Mouse (Mus musculus) MEL (cell line): Measurements from ENCODE around the gene Mydgf. TPM values are rescaled to one million over a fixed set of nuclear protein-coding genes. Genes with fewer than 3 reads are reported as not detected.

Experiments used
- DNase-seq: peaks from one replicate; pipeline ENCODE4 v3.0.0; 2011; ENCODE audit warnings: low read depth, low spot score
- H3K27ac ChIP-seq: 2 replicates; pipeline ENCODE4 v1.5.1; 2012; ENCODE audit warnings: low read depth, mild to moderate bottlenecking, control low read depth, low read length, moderate library complexity; ENCODE audit not compliant: control insufficient read depth
- H3K27me3 ChIP-seq, 2 experiments: fragments of 150-350 bp in 1 of 2; sonication (generic) in 1 of 2; 2 replicates each; pipeline ENCODE4 v1.6.1; 2012; ENCODE audit warnings: low read length in 2 of 2, mild to moderate bottlenecking in 2 of 2, improper control_type of control experiment in 1 of 2, moderate library complexity in 1 of 2; ENCODE audit not compliant: insufficient read depth in 2 of 2, control insufficient read depth in 1 of 2
- H3K36me3 ChIP-seq, 2 experiments: 2 replicates each; pipeline ENCODE4 v1.6.1; 2012 to 2014; ENCODE audit warnings: low read length in 2 of 2, improper control_type of control experiment in 1 of 2, inconsistent platforms in 1 of 2, mild to moderate bottlenecking in 1 of 2; ENCODE audit not compliant: insufficient read depth in 2 of 2, control insufficient read depth in 1 of 2
- H3K4me1 ChIP-seq, 2 experiments: fragments of 150-350 bp in 1 of 2; sonication (generic) in 1 of 2; 2 replicates each; pipeline ENCODE4 v1.6.1; 2012; ENCODE audit warnings: low read length in 2 of 2, improper control_type of control experiment in 1 of 2, mild to moderate bottlenecking in 1 of 2; ENCODE audit not compliant: insufficient read depth in 2 of 2, control insufficient read depth in 1 of 2
- H3K4me3 ChIP-seq, 2 experiments: fragments of 150-350 bp in 1 of 2; sonication (generic) in 1 of 2; 2 replicates each; pipeline ENCODE4 v1.5.1; 2012; ENCODE audit warnings: low read depth in 2 of 2, low read length in 2 of 2, mild to moderate bottlenecking in 2 of 2, moderate library complexity in 2 of 2, control low read depth in 1 of 2, improper control_type of control experiment in 1 of 2; ENCODE audit not compliant: control insufficient read depth in 1 of 2, insufficient read depth in 1 of 2
- H3K79me2 ChIP-seq: 2 replicates; pipeline ENCODE4 v1.6.1; 2012; ENCODE audit warnings: mild to moderate bottlenecking, low read length, moderate library complexity; ENCODE audit not compliant: control insufficient read depth, poor library complexity, insufficient read depth
- H3K9ac ChIP-seq: 2 replicates; pipeline ENCODE4 v1.6.1; 2012; ENCODE audit warnings: low read depth, mild to moderate bottlenecking, control low read depth, low read length, moderate library complexity; ENCODE audit not compliant: control insufficient read depth, poor library complexity, severe bottlenecking
- H3K9me3 ChIP-seq: fragments of 150-350 bp; sonication (generic); replicated peaks from 2 replicates; pipeline ENCODE4 v1.6.1; 2012; ENCODE audit warnings: mild to moderate bottlenecking, low read length, improper control_type of control experiment, moderate library complexity; ENCODE audit not compliant: insufficient read depth
- BHLHE40 ChIP-seq: IDR thresholded peaks from 2 replicates; pipeline ENCODE4 v1.6.1; 2012; ENCODE audit warnings: low read depth, mild to moderate bottlenecking, inconsistent platforms, low read length, improper control_type of control experiment, borderline replicate concordance
- CHD1 ChIP-seq: IDR thresholded peaks from 2 replicates; pipeline ENCODE4 v1.6.1; 2012; ENCODE audit warnings: low read depth, mild to moderate bottlenecking, inconsistent platforms, low read length, improper control_type of control experiment
- CHD2 ChIP-seq: IDR thresholded peaks from 2 replicates; pipeline ENCODE4 v1.6.1; 2011; ENCODE audit warnings: low read length, improper control_type of control experiment
- CTCF ChIP-seq, 3 experiments: IDR thresholded peaks in 2 of 3; conservative IDR thresholded peaks in 1 of 3; 2 replicates each; pipeline ENCODE4 v1.5.1; 2011 to 2012; ENCODE audit warnings: low read length in 3 of 3, low read depth in 2 of 3, mild to moderate bottlenecking in 2 of 3, improper control_type of control experiment in 1 of 3, inconsistent platforms in 1 of 3, mixed read lengths in 1 of 3, moderate library complexity in 1 of 3; ENCODE audit not compliant: control insufficient read depth in 1 of 3, insufficient read depth in 1 of 3, poor library complexity in 1 of 3, severe bottlenecking in 1 of 3
- EP300 ChIP-seq, 2 experiments: IDR thresholded peaks; 2 replicates each; pipeline ENCODE4 v1.6.1; 2011; ENCODE audit warnings: improper control_type of control experiment in 2 of 2, low read length in 2 of 2, low read depth in 1 of 2, mild to moderate bottlenecking in 1 of 2
- GABPA ChIP-seq: IDR thresholded peaks from 2 replicates; pipeline ENCODE4 v1.6.1; 2012; ENCODE audit warnings: low read depth, mild to moderate bottlenecking, inconsistent platforms, low read length, improper control_type of control experiment, moderate library complexity
- HCFC1 ChIP-seq: IDR thresholded peaks from 2 replicates; pipeline ENCODE4 v1.6.1; 2012; ENCODE audit warnings: low read depth, mild to moderate bottlenecking, inconsistent platforms, low read length, improper control_type of control experiment, moderate library complexity
- JUND ChIP-seq: IDR thresholded peaks from 2 replicates; pipeline ENCODE4 v1.6.1; 2011; ENCODE audit warnings: low read depth, mild to moderate bottlenecking, improper control_type of control experiment, low read length
- MAX ChIP-seq: IDR thresholded peaks from 2 replicates; pipeline ENCODE4 v1.6.1; 2011; ENCODE audit warnings: low read length, improper control_type of control experiment
- MAZ ChIP-seq: IDR thresholded peaks from 2 replicates; pipeline ENCODE4 v1.6.1; 2012; ENCODE audit warnings: low read depth, mild to moderate bottlenecking, inconsistent platforms, low read length, improper control_type of control experiment
- MEF2A ChIP-seq: IDR thresholded peaks from 2 replicates; pipeline ENCODE4 v1.6.1; 2014; ENCODE audit warnings: low read depth, mild to moderate bottlenecking, inconsistent platforms, low read length, improper control_type of control experiment; ENCODE audit not compliant: poor library complexity, insufficient replicate concordance, severe bottlenecking; ENCODE audit errors: extremely low read depth
- MYB ChIP-seq: IDR thresholded peaks from 2 replicates; pipeline ENCODE4 v1.6.1; 2011; ENCODE audit warnings: mild to moderate bottlenecking, low read depth, low read length, improper control_type of control experiment
- MYC ChIP-seq: IDR thresholded peaks from 2 replicates; pipeline ENCODE4 v1.6.1; 2011; ENCODE audit warnings: low read depth, mild to moderate bottlenecking, low read length, improper control_type of control experiment, moderate library complexity
- NELFE ChIP-seq: IDR thresholded peaks from 2 replicates; pipeline ENCODE4 v1.6.1; 2011; ENCODE audit warnings: low read depth, low read length, improper control_type of control experiment
- POLR2A ChIP-seq, 2 experiments: IDR thresholded peaks; 2 replicates each; pipeline ENCODE4 v1.6.1; 2011 to 2012; ENCODE audit warnings: low read length in 2 of 2, mild to moderate bottlenecking in 2 of 2, control low read depth in 1 of 2, improper control_type of control experiment in 1 of 2, low read depth in 1 of 2, moderate library complexity in 1 of 2; ENCODE audit not compliant: control insufficient read depth in 1 of 2, insufficient read depth in 1 of 2, poor library complexity in 1 of 2
- POLR2AphosphoS5 ChIP-seq: IDR thresholded peaks from 2 replicates; pipeline ENCODE4 v1.6.1; 2012; ENCODE audit warnings: low read depth, borderline replicate concordance, mild to moderate bottlenecking, inconsistent platforms, low read length, moderate library complexity, mixed read lengths
- RAD21 ChIP-seq: IDR thresholded peaks from 2 replicates; pipeline ENCODE4 v1.6.1; 2011; ENCODE audit warnings: mild to moderate bottlenecking, low read depth, low read length, improper control_type of control experiment
- RCOR1 ChIP-seq: IDR thresholded peaks from 2 replicates; pipeline ENCODE4 v1.6.1; 2012; ENCODE audit warnings: low read depth, mild to moderate bottlenecking, inconsistent platforms, low read length, improper control_type of control experiment
- SIN3A ChIP-seq: IDR thresholded peaks from 2 replicates; pipeline ENCODE4 v1.6.1; 2012; ENCODE audit warnings: low read length, improper control_type of control experiment, inconsistent platforms
- SMC3 ChIP-seq: IDR thresholded peaks from 2 replicates; pipeline ENCODE4 v1.6.1; 2011; ENCODE audit warnings: low read depth, low read length, improper control_type of control experiment
- TBP ChIP-seq: IDR thresholded peaks from 2 replicates; pipeline ENCODE4 v1.8.0; 2011; ENCODE audit warnings: low read depth, low read length, improper control_type of control experiment
- USF1 ChIP-seq: IDR thresholded peaks from 2 replicates; pipeline ENCODE4 v1.6.1; 2014; ENCODE audit warnings: low read depth, mild to moderate bottlenecking, inconsistent platforms, low read length, improper control_type of control experiment, moderate library complexity
- USF2 ChIP-seq, 2 experiments: IDR thresholded peaks; 2 replicates each; pipeline ENCODE4 v1.6.1; 2011 to 2012; ENCODE audit warnings: improper control_type of control experiment in 2 of 2, low read length in 2 of 2, borderline replicate concordance in 1 of 2, inconsistent platforms in 1 of 2, low read depth in 1 of 2, mild to moderate bottlenecking in 1 of 2; ENCODE audit not compliant: insufficient read depth in 1 of 2
- polyA plus RNA-seq, 2 experiments: library from polyadenylated mRNA; stranded (reverse) in 1 of 2; unstranded in 1 of 2; fragments of >175 nt in 1 of 2; fragments of >200 nt in 1 of 2; gene quantifications; 2 replicates each; pipeline versions ENCODE4 v1.2.1 to v1.2.4; 2012; ENCODE audit warnings: low replicate concordance in 2 of 2, low read depth in 1 of 2; ENCODE audit not compliant: insufficient read length in 2 of 2, insufficient read depth in 1 of 2, missing spikeins in 1 of 2
- total RNA-seq: library from RNA; depleted of rRNA; stranded (reverse); fragments of 300-350 nt; gene quantifications from 2 replicates; pipeline ENCODE4 v1.2.3, GENCODE M21; 2012

Mydgf gene
- total and polyA plus RNA-seq, 3 experiments, result 117 to 137 TPM; not detected in 1

- Histone ChIP-seq H3K79me2 (no peaks in the 10 kb centered on the region; the same call in 1 of the 2 replicates), H3K9me3 (no peaks in the 10 kb centered on the region), H3K27ac (no peak overlapping the region), H3K9ac (no peak overlapping the region), H3K4me3 (no peak overlapping the region), H3K27me3 (no peaks in the 10 kb centered on the region), H3K4me1 (no peaks in the 10 kb centered on the region), H3K36me3 (no peaks in the 10 kb centered on the region; a peak in 1 of 4 replicates)
- no peak for DNase-seq
- TF ChIP-seq POLR2AphosphoS5, result no peak
- no peak for TF ChIP-seq MYC
- TF ChIP-seq USF1, result no peak
- no peak for TF ChIP-seq POLR2A (IDR thresholded peaks at IDR 0.05; ENCODE audit: control insufficient read depth in 1 of 2, insufficient read depth in 1 of 2, low read depth in 1 of 2, low read length in 2 of 2, poor library complexity in 1 of 2)
- TF ChIP-seq MEF2A, result no peak
- no peak for TF ChIP-seq HCFC1
- no peak for TF ChIP-seq MYB
- no peak for TF ChIP-seq CTCF (IDR thresholded peaks at IDR 0.05 in 2 of 3, conservative IDR thresholded peaks at IDR 0.05 in 1 of 3; ENCODE audit: control insufficient read depth in 1 of 3, insufficient read depth in 1 of 3, low read depth in 2 of 3, low read length in 3 of 3, poor library complexity in 1 of 3, severe bottlenecking in 1 of 3)
- no peak for TF ChIP-seq USF2 (IDR thresholded peaks at IDR 0.05; ENCODE audit: borderline replicate concordance in 1 of 2, insufficient read depth in 1 of 2, low read depth in 1 of 2, low read length in 2 of 2)
- TF ChIP-seq BHLHE40, result no peak
- no peak for TF ChIP-seq RCOR1
- TF ChIP-seq TBP, result no peak
- no peak for TF ChIP-seq MAZ
- TF ChIP-seq JUND, result no peak
- TF ChIP-seq MAX, result no peak
Observed at GRCm38 (mm10) chr17:56175416-56175815, 8.3 kb downstream of the Mydgf start.

GRCm38 (mm10) chr17:56173401-56174046 lies 10.2 kb downstream of the Mydgf start:
- H3K4me1 ChIP-seq, result no peaks in the 10 kb centered on the region
- H3K27ac ChIP-seq, result no peak overlapping the region
- H3K9me3 ChIP-seq, result no peaks in the 10 kb centered on the region
- TF ChIP-seq MAX (no peak), EP300 (IDR thresholded peaks at IDR 0.05; ENCODE audit: low read depth in 1 of 2, low read length in 2 of 2) (no peak), CHD2 (no peak), CHD1 (no peak), NELFE (no peak), SMC3 (no peak), MAZ (no peak), SIN3A (no peak), RAD21 (no peak), GABPA (no peak)
- TF ChIP-seq, all 39 proteins: peak for 0
- Histone ChIP-seq H3K79me2 (no peaks in the 10 kb centered on the region), H3K4me3 (no peak overlapping the region), H3K36me3 (no peaks in the 10 kb centered on the region), H3K27me3 (no peaks in the 10 kb centered on the region), H3K9ac (no peak overlapping the region)
- DNase-seq, result peak; percentile 23
